ENCODE assay signal across 10 mouse cellular contexts in genomic region chr1:171193093-171193840, GRCm38 (mm10). TPM values are rescaled to one million over a fixed set of nuclear protein-coding genes. Genes with fewer than 3 reads are reported as not detected.
A peak's percentile ranks its signal among the peaks of the same experiment; 100 is the strongest.
DNase-seq lines count a peak whose midpoint lies in the region; ATAC-seq lines count a peak whose summit lies in the region.
"Had no signal": no experiment of that assay in that cellular context is flagged by ENCODE, and none has a peak within 500 bp of the region (broad histone marks: within the 10 kb centered on the region; RNA-seq: fewer than 3 reads in every experiment).

No protein-coding gene starts in this region.

- peaks cover 50% of the 10 kb centered on the region for H3K27me3 ChIP-seq in liver, embryonic 11.5 days (replicated peaks; ENCODE audit: control insufficient read depth, insufficient read depth, low read length)
- peaks cover 34% of the 10 kb centered on the region for H3K27me3 ChIP-seq in forebrain, embryonic 14.5 days (replicated peaks; ENCODE audit: control insufficient read depth, insufficient read depth, low read length)
- H3K27me3 ChIP-seq in limb, embryonic 11.5 days (ENCODE audit: control insufficient read depth, insufficient read depth, low read length): peaks cover 33% of the 10 kb centered on the region

- H3K9me3 ChIP-seq in liver, embryonic 11.5 days (ENCODE audit: control insufficient read depth, low read length): no peaks in the 10 kb centered on the region
- no peaks in the 10 kb centered on the region for H3K9me3 ChIP-seq in forebrain, embryonic 14.5 days (replicated peaks; ENCODE audit: control insufficient read depth, low read length)
- no peaks in the 10 kb centered on the region for H3K9me3 ChIP-seq in limb, embryonic 11.5 days (ENCODE audit: control insufficient read depth, low read length)

- no peak overlapping the region for H3K27ac ChIP-seq in liver, embryonic 11.5 days (ENCODE audit: low read depth, low read length)
- H3K27ac ChIP-seq in forebrain, embryonic 14.5 days (ENCODE audit: low read depth, low read length): no peak overlapping the region
- H3K27ac ChIP-seq in limb, embryonic 11.5 days (replicated peaks; ENCODE audit: low read depth, low read length): no peak overlapping the region

- no peaks in the 10 kb centered on the region for H3K36me3 ChIP-seq in liver, embryonic 11.5 days (ENCODE audit: control insufficient read depth, insufficient read depth, low read length)
- no peaks in the 10 kb centered on the region for H3K36me3 ChIP-seq in forebrain, embryonic 14.5 days (ENCODE audit: control insufficient read depth, insufficient read depth, low read length)
- no peaks in the 10 kb centered on the region for H3K36me3 ChIP-seq in limb, embryonic 11.5 days (ENCODE audit: control insufficient read depth, insufficient read depth, low read length)

- no peak for ATAC-seq in liver, embryonic 11.5 days (replicated peaks; ENCODE audit: low FRiP score)
- ATAC-seq in forebrain, embryonic 14.5 days: no peak
- no peak for ATAC-seq in limb, embryonic 11.5 days (ENCODE audit: insufficient number of reproducible peaks, low FRiP score, low TSS enrichment, low read depth)

- peak overlapping the region; percentile 49 for H3K4me2 ChIP-seq in liver, embryonic 11.5 days
- peak overlapping the region; percentile 27 for H3K4me2 ChIP-seq in forebrain, embryonic 14.5 days (ENCODE audit: low read length)
- peak overlapping the region; percentile 15; the same call in 1 of the 2 replicates for H3K4me2 ChIP-seq in limb, embryonic 11.5 days (ENCODE audit: low read depth, severe bottlenecking)

- 0 out of 2 replicates have a peak overlapping the region, but pooled peaks have one; percentile 0 for H3K4me3 ChIP-seq in liver, embryonic 11.5 days (ENCODE audit: low read depth, low read length)
- H3K4me3 ChIP-seq in forebrain, embryonic 14.5 days (ENCODE audit: low read depth, low read length): peak overlapping the region; percentile 9; the same call in 1 of the 2 replicates
- no peak overlapping the region; the same call in 1 of the 2 replicates for H3K4me3 ChIP-seq in limb, embryonic 11.5 days (ENCODE audit: low read depth, low read length)

- H3K4me1 ChIP-seq in liver, embryonic 11.5 days (replicated peaks; ENCODE audit: control insufficient read depth, insufficient read depth, low read length): peaks cover 13% of the 10 kb centered on the region
- peaks cover 10% of the 10 kb centered on the region; the same call in 1 of the 2 replicates for H3K4me1 ChIP-seq in forebrain, embryonic 14.5 days (ENCODE audit: control insufficient read depth, insufficient read depth, low read length)
- H3K4me1 ChIP-seq in limb, embryonic 11.5 days (ENCODE audit: control insufficient read depth, insufficient read depth, low read length): peaks cover 28% of the 10 kb centered on the region

- 6% methylated on average over 18 of the region's 18 CpGs for WGBS in liver, embryonic 11.5 days
- 4% methylated on average over 18 of the region's 18 CpGs for WGBS in forebrain, embryonic 14.5 days
- WGBS in limb, embryonic 11.5 days: 3% methylated on average over 18 of the region's 18 CpGs

- DNase-seq in liver, embryonic 11.5 days (ENCODE audit: low spot score): no peak
- DNase-seq in liver: no peak
- DNase-seq in forebrain, embryonic 14.5 days (ENCODE audit: low spot score): peak; percentile 39
- DNase-seq in limb, embryonic 11.5 days (ENCODE audit: low spot score): peak; percentile 48
- DNase-seq in retina, postnatal 1 day: peak; percentile 74
- no peak for DNase-seq in yolk sac, embryonic 10.5 days (ENCODE audit: low spot score)
- DNase-seq in thymus, postnatal 10 days (ENCODE audit: low spot score in 2 of 2): no peak
- DNase-seq in gastrocnemius, postnatal 4 days (ENCODE audit: low spot score in 2 of 2): no peak

- H3K9ac ChIP-seq in liver, embryonic 11.5 days (ENCODE audit: low read depth, low read length): no peak overlapping the region
- peak overlapping the region; percentile 3 for H3K9ac ChIP-seq in forebrain, embryonic 14.5 days (ENCODE audit: low read length)
- H3K9ac ChIP-seq in limb, embryonic 11.5 days (ENCODE audit: low read length): no peak overlapping the region

RNA-seq across cellular contexts. Expression of gene Pcp4l1, which starts 2.8 kb away (rescaled TPM):
- 1.2 and 1.9 TPM in 2 replicates for polyA plus RNA-seq in liver, embryonic 11.5 days (2014; fragmentation: Nextera tagmentation; extraction: Ambion mirVana)
- polyA plus RNA-seq in forebrain, embryonic 14.5 days (2014; fragmentation: Nextera tagmentation; extraction: Ambion mirVana): 9.7 and 10.2 TPM in 2 replicates
- 2.7 and 4.3 TPM in 2 replicates for polyA plus RNA-seq in limb, embryonic 11.5 days (2014; fragmentation: Nextera tagmentation; extraction: Ambion mirVana)
- total RNA-seq in gastrocnemius, postnatal 4 days (2021): 10 to 100 TPM in 1 of 2 experiments, 1 to 10 TPM in 1; 7.5 to 11.7 TPM
- total RNA-seq: MEL had no signal

RNA-seq across cellular contexts. Expression of gene Nr1i3, which starts 20.5 kb away (rescaled TPM):
- polyA plus RNA-seq in liver, embryonic 11.5 days (2014; fragmentation: Nextera tagmentation; extraction: Ambion mirVana): 0.16 TPM in 2 replicates
- polyA plus RNA-seq in forebrain, embryonic 14.5 days (2014; fragmentation: Nextera tagmentation; extraction: Ambion mirVana): 0.13 and 0.36 TPM in 2 replicates
- 0.15 and 0.21 TPM in 2 replicates for polyA plus RNA-seq in limb, embryonic 11.5 days (2014; fragmentation: Nextera tagmentation; extraction: Ambion mirVana)
- total RNA-seq in gastrocnemius, postnatal 4 days (2021): under 1 TPM in 1 of 2 experiments, not detected in 1; 0.29 TPM

RNA-seq across cellular contexts. Expression of gene Tomm40l, which starts 29.0 kb away (rescaled TPM):
- 32.3 and 32.4 TPM in 2 replicates for polyA plus RNA-seq in liver, embryonic 11.5 days (2014; fragmentation: Nextera tagmentation; extraction: Ambion mirVana)
- 45.0 and 49.2 TPM in 2 replicates for polyA plus RNA-seq in forebrain, embryonic 14.5 days (2014; fragmentation: Nextera tagmentation; extraction: Ambion mirVana)
- polyA plus RNA-seq in limb, embryonic 11.5 days (2014; fragmentation: Nextera tagmentation; extraction: Ambion mirVana): 25.4 and 26.4 TPM in 2 replicates
- 10 to 100 TPM; 33.4 to 39.7 TPM for total RNA-seq in gastrocnemius, postnatal 4 days (2021)

RNA-seq across cellular contexts. Expression of gene Apoa2, which starts 31.6 kb away (rescaled TPM):
- polyA plus RNA-seq in liver, embryonic 11.5 days (2014; fragmentation: Nextera tagmentation; extraction: Ambion mirVana): 2,189 and 2,339 TPM in 2 replicates
- 0.88 and 1.9 TPM in 2 replicates for polyA plus RNA-seq in forebrain, embryonic 14.5 days (2014; fragmentation: Nextera tagmentation; extraction: Ambion mirVana)
- polyA plus RNA-seq in limb, embryonic 11.5 days (2014; fragmentation: Nextera tagmentation; extraction: Ambion mirVana): 2.8 and 4.6 TPM in 2 replicates
- 10 to 100 TPM in 1 of 2 experiments, 1 to 10 TPM in 1; 2.1 to 13.8 TPM for total RNA-seq in gastrocnemius, postnatal 4 days (2021)
- total RNA-seq: MEL; monocyte, adult 5-6 weeks had no signal

RNA-seq across cellular contexts. Expression of gene Fcer1g, which starts 40.9 kb away (rescaled TPM):
- polyA plus RNA-seq in liver, embryonic 11.5 days (2014; fragmentation: Nextera tagmentation; extraction: Ambion mirVana): 70.9 and 83.6 TPM in 2 replicates
- polyA plus RNA-seq in forebrain, embryonic 14.5 days (2014; fragmentation: Nextera tagmentation; extraction: Ambion mirVana): 25.1 and 31.5 TPM in 2 replicates
- 13.2 and 13.6 TPM in 2 replicates for polyA plus RNA-seq in limb, embryonic 11.5 days (2014; fragmentation: Nextera tagmentation; extraction: Ambion mirVana)
- total RNA-seq in gastrocnemius, postnatal 4 days (2021): 10 to 100 TPM; 18.7 to 28.7 TPM

Comparison
In these comparisons a context has a peak if more than half of its experiments do, and no peak if none do; other contexts are left out.
1. DNase-seq: peak in forebrain, embryonic 14.5 days (single experiment), limb, embryonic 11.5 days (single experiment) and retina, postnatal 1 day (single experiment); none in liver, embryonic 11.5 days (single experiment), liver (single experiment), yolk sac, embryonic 10.5 days (single experiment), thymus, postnatal 10 days (0 of 2) and gastrocnemius, postnatal 4 days (0 of 2).
2. Peak in every context shown above with its lines, with median percentiles within 50 percentile points of each other: H3K4me2 ChIP-seq.